Comparison of ENCODE assay signal across 8 mouse cellular contexts in genomic region chr10:41477018-41477277, GRCm38 (mm10). TPM values are rescaled to one million over a fixed set of nuclear protein-coding genes. Genes with fewer than 3 reads are reported as not detected.
DNase-seq lines count a peak whose midpoint lies in the region; ATAC-seq lines count a peak whose summit lies in the region.

No protein-coding gene starts in this region.

- WGBS in heart, embryonic 12.5 days, result 0% methylated on average over 9 of the region's 9 CpGs
- WGBS in hindbrain, embryonic 13.5 days, result 0% methylated on average over 9 of the region's 9 CpGs

- no peaks in the 10 kb centered on the region for H3K9me3 ChIP-seq in heart, embryonic 12.5 days (replicated peaks)
- no peaks in the 10 kb centered on the region for H3K9me3 ChIP-seq in hindbrain, embryonic 13.5 days

- H3K4me2 ChIP-seq in heart, embryonic 12.5 days, result peak overlapping the region; percentile 95
- H3K4me2 ChIP-seq in hindbrain, embryonic 13.5 days, result peak overlapping the region; percentile 87

- peak overlapping the region; percentile 79 for H3K9ac ChIP-seq in heart, embryonic 12.5 days
- peak overlapping the region; percentile 80 for H3K9ac ChIP-seq in hindbrain, embryonic 13.5 days

- DNase-seq in heart, postnatal 25 days (ENCODE audit: low spot score), result no peak
- DNase-seq in adipocyte (ENCODE audit: low spot score), result peak; percentile 14
- peak; percentile 71 for DNase-seq in thymus, postnatal 4 days
- DNase-seq in adrenal gland, adult 2 months, result no peak
- DNase-seq in layer of hippocampus, postnatal 14 days (ENCODE audit: low spot score in 2 of 2), result no peak

- H3K36me3 ChIP-seq in heart, embryonic 12.5 days, result peaks cover 36% of the 10 kb centered on the region
- peaks cover 22% of the 10 kb centered on the region for H3K36me3 ChIP-seq in hindbrain, embryonic 13.5 days

- H3K4me1 ChIP-seq in heart, embryonic 12.5 days (replicated peaks), result peaks cover 80% of the 10 kb centered on the region
- peaks cover 34% of the 10 kb centered on the region for H3K4me1 ChIP-seq in hindbrain, embryonic 13.5 days (replicated peaks)

- H3K4me3 ChIP-seq in heart, embryonic 12.5 days, result peak overlapping the region; percentile 73
- H3K4me3 ChIP-seq in hindbrain, embryonic 13.5 days, result peak overlapping the region; percentile 61

- peak overlapping the region; percentile 90 for H3K27ac ChIP-seq in heart, embryonic 12.5 days (ENCODE audit: poor library complexity, severe bottlenecking)
- peak overlapping the region; percentile 84 for H3K27ac ChIP-seq in hindbrain, embryonic 13.5 days

- ATAC-seq in heart, embryonic 12.5 days (ENCODE audit: insufficient number of reproducible peaks, low FRiP score), result no peak
- no peak; the same call in none of the 2 replicates for ATAC-seq in hindbrain, embryonic 13.5 days (ENCODE audit: low FRiP score)
- ATAC-seq in megakaryocyte, adult 5-6 weeks (ENCODE audit: poor library complexity, severe bottlenecking), result 0 out of 2 replicates have a peak, but pooled peaks have one; percentile 0

- intact Hi-C loops in heart, postnatal 25 days (cut with DNase I), result no loop called here

- no peaks in the 10 kb centered on the region for H3K27me3 ChIP-seq in heart, embryonic 12.5 days (replicated peaks)
- 0 out of 2 replicates have a peak, but pooled peaks cover 3% of the 10 kb centered on the region for H3K27me3 ChIP-seq in hindbrain, embryonic 13.5 days

RNA-seq across cellular contexts. Expression of gene Mical1, which starts 0.8 kb away (rescaled TPM):
- 38.9 and 45.3 TPM in 2 replicates for polyA plus RNA-seq in heart, embryonic 12.5 days (2016; fragmentation: Nextera tagmentation; extraction: Ambion mirVana)
- 10 to 100 TPM; 11.5 to 15.6 TPM for total RNA-seq in heart, postnatal 25 days (2021)
- polyA plus RNA-seq in hindbrain, embryonic 13.5 days (2015; fragmentation: Nextera tagmentation; extraction: Ambion mirVana), result 27.9 and 29.6 TPM in 2 replicates
- 48.0 and 57.5 TPM in 2 replicates for total RNA-seq in megakaryocyte, adult 5-6 weeks (2015)
- total RNA-seq in megakaryocyte, adult 5-6 weeks (2017), result 59.9 and 60.7 TPM in 2 replicates
- 10 to 100 TPM in 1 of 2 experiments, 1 to 10 TPM in 1; 6.2 to 11.1 TPM for total RNA-seq in adrenal gland, adult 2 months (2021)
- polyA plus RNA-seq in adrenal gland, adult 2 months (2012; rRNA removed), result 10.4 and 13.3 TPM in 2 replicates
- total RNA-seq in layer of hippocampus, postnatal 14 days (2021), result 10 to 100 TPM; 24.5 to 31.3 TPM

RNA-seq across cellular contexts. Expression of gene Smpd2, which starts 13.2 kb away (rescaled TPM):
- 42.7 and 45.6 TPM in 2 replicates for polyA plus RNA-seq in heart, embryonic 12.5 days (2016; fragmentation: Nextera tagmentation; extraction: Ambion mirVana)
- total RNA-seq in heart, postnatal 25 days (2021), result 10 to 100 TPM; 38.3 to 38.6 TPM
- polyA plus RNA-seq in hindbrain, embryonic 13.5 days (2015; fragmentation: Nextera tagmentation; extraction: Ambion mirVana), result 31.6 and 39.4 TPM in 2 replicates
- total RNA-seq in megakaryocyte, adult 5-6 weeks (2015), result 9.4 and 14.3 TPM in 2 replicates
- total RNA-seq in megakaryocyte, adult 5-6 weeks (2017), result 10.9 and 11.3 TPM in 2 replicates
- 10 to 100 TPM; 20.2 to 29.4 TPM for total RNA-seq in adrenal gland, adult 2 months (2021)
- 49.1 and 66.3 TPM in 2 replicates for polyA plus RNA-seq in adrenal gland, adult 2 months (2012; rRNA removed)
- 10 to 100 TPM; 21.1 to 23.3 TPM for total RNA-seq in layer of hippocampus, postnatal 14 days (2021)

RNA-seq across cellular contexts. Expression of gene Ppil6, which starts 13.3 kb away (rescaled TPM):
- polyA plus RNA-seq in heart, embryonic 12.5 days (2016; fragmentation: Nextera tagmentation; extraction: Ambion mirVana), result 1.1 TPM in 2 replicates
- 1 to 10 TPM; 1.4 to 1.5 TPM for total RNA-seq in heart, postnatal 25 days (2021)
- 2.7 and 4.6 TPM in 2 replicates for polyA plus RNA-seq in hindbrain, embryonic 13.5 days (2015; fragmentation: Nextera tagmentation; extraction: Ambion mirVana)
- total RNA-seq in megakaryocyte, adult 5-6 weeks (2015), result 1.2 and 1.3 TPM in 2 replicates
- total RNA-seq in megakaryocyte, adult 5-6 weeks (2017), result not detected in 2 replicates
- under 1 TPM; 0.46 to 0.73 TPM for total RNA-seq in adrenal gland, adult 2 months (2021)
- polyA plus RNA-seq in adrenal gland, adult 2 months (2012; rRNA removed), result 0.55 and 0.62 TPM in 2 replicates
- total RNA-seq in layer of hippocampus, postnatal 14 days (2021), result 1 to 10 TPM; 7.3 to 7.4 TPM

RNA-seq across cellular contexts. Expression of gene Zbtb24, which starts 26.8 kb away (rescaled TPM):
- 13.3 and 13.5 TPM in 2 replicates for polyA plus RNA-seq in heart, embryonic 12.5 days (2016; fragmentation: Nextera tagmentation; extraction: Ambion mirVana)
- 1 to 10 TPM; 7.2 to 8.2 TPM for total RNA-seq in heart, postnatal 25 days (2021)
- polyA plus RNA-seq in hindbrain, embryonic 13.5 days (2015; fragmentation: Nextera tagmentation; extraction: Ambion mirVana), result 20.5 and 21.6 TPM in 2 replicates
- total RNA-seq in megakaryocyte, adult 5-6 weeks (2015), result 9.3 and 12.6 TPM in 2 replicates
- 22.3 and 26.2 TPM in 2 replicates for total RNA-seq in megakaryocyte, adult 5-6 weeks (2017)
- 10 to 100 TPM; 15.3 to 21.0 TPM for total RNA-seq in adrenal gland, adult 2 months (2021)
- polyA plus RNA-seq in adrenal gland, adult 2 months (2012; rRNA removed), result 13.5 and 15.5 TPM in 2 replicates
- 10 to 100 TPM; 16.0 to 16.1 TPM for total RNA-seq in layer of hippocampus, postnatal 14 days (2021)

RNA-seq across cellular contexts. Expression of gene Cd164, which starts 42.3 kb away (rescaled TPM):
- polyA plus RNA-seq in heart, embryonic 12.5 days (2016; fragmentation: Nextera tagmentation; extraction: Ambion mirVana), result 217 and 224 TPM in 2 replicates
- total RNA-seq in heart, postnatal 25 days (2021), result 100 to 1,000 TPM; 126 to 148 TPM
- polyA plus RNA-seq in hindbrain, embryonic 13.5 days (2015; fragmentation: Nextera tagmentation; extraction: Ambion mirVana), result 55.9 and 62.1 TPM in 2 replicates
- 161 and 188 TPM in 2 replicates for total RNA-seq in megakaryocyte, adult 5-6 weeks (2015)
- 115 and 135 TPM in 2 replicates for total RNA-seq in megakaryocyte, adult 5-6 weeks (2017)
- total RNA-seq in adrenal gland, adult 2 months (2021), result 100 to 1,000 TPM; 205 to 282 TPM
- 124 and 127 TPM in 2 replicates for polyA plus RNA-seq in adrenal gland, adult 2 months (2012; rRNA removed)
- total RNA-seq in layer of hippocampus, postnatal 14 days (2021), result 10 to 100 TPM; 55.3 to 60.9 TPM

Comparison
In these comparisons a context has a peak if more than half of its experiments do, and no peak if none do; other contexts are left out.
1. DNase-seq: peak in adipocyte (single experiment) and thymus, postnatal 4 days (single experiment); none in heart, postnatal 25 days (single experiment), adrenal gland, adult 2 months (single experiment) and layer of hippocampus, postnatal 14 days (0 of 2).